Mouse (Mus musculus) cerebellum, adult 11 months (tissue): ENCODE measurements around the gene P2ry1.

Experiments
- DNase-seq: peaks from one replicate; pipeline ENCODE4 v3.0.0; 2022

The P2ry1 gene

GRCm38 (mm10) chr3:61002587-61003501 lies at the start of gene P2ry1:
Gene P2ry1, plus strand, starts transcription at chr3:61002795.
- peak; percentile 22 for DNase-seq

DNA sequence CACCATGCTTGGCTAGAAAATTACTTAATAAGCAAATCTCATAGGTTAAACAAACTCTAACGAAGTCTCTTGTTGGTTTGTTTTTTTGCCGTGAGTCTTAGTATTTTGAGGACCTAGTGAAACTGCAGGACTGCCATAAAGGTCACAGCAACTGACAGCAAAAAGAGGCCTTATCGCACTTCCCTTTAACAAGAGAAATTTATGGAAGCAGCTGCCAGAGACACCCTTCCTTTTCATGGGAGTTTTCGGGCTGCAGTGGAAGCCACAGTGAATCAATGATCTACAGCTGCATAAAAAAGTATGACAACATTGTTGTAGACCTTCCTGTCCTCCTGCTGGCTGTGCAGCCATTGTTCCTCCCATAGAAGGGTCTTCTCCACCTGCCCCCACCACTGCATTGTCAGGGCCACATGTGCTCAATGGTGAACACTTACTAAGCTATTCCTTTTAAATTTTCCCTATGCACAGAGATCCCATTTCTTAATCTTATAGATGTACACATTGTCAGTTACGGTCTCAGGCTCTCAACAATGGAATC lies 49.3 kb upstream of the P2ry1 start:
- no peak for DNase-seq

GRCm38 (mm10) chr3:60954073-60954472 lies 48.5 kb upstream of the P2ry1 start:
- DNase-seq, result no peak

DNA sequence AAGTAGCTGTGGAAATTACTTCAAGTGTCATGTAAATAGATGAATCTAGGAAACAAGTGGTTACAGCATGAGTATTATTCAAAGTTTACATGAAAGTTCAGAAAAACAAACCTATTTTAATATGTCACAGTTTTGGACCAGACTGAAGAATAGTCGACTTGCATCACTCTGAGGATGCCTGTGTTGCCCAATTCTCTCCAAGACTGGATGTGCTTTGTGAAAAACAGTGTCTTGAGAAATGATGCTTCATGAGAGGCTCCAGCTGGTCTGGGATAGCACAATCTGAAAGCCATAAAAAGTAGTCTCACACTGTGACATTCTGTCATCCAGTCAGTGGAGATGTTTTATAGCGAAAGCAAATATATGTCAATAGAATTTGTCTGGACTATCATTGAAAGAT lies 43.8 kb upstream of the P2ry1 start:
- no peak for DNase-seq

- DNase-seq, result no peak
Observed at GRCm38 (mm10) chr3:60965137-60965536, 37.5 kb upstream of the P2ry1 start.

GRCm38 (mm10) chr3:60974944-60975343 lies 27.7 kb upstream of the P2ry1 start:
- no peak for DNase-seq

DNA sequence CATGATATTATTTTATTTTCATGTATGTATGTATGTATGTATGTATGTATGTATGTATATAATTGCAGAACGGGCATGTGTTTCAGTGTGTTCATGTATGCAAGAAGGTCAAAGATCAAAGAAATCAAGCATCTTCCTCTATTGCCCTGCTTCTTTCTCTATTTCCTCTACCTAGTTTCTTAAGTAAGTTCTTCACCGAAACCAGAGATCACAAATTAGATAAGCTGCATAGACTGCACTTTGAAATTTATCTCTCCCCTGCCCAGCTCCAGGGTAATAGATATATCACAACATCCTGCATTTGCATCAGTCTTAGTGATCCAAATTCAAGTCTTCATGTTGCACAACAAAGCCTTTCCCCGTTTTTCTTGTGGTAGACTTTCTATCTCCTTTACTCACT lies 20.5 kb upstream of the P2ry1 start:
- no peak for DNase-seq

DNA sequence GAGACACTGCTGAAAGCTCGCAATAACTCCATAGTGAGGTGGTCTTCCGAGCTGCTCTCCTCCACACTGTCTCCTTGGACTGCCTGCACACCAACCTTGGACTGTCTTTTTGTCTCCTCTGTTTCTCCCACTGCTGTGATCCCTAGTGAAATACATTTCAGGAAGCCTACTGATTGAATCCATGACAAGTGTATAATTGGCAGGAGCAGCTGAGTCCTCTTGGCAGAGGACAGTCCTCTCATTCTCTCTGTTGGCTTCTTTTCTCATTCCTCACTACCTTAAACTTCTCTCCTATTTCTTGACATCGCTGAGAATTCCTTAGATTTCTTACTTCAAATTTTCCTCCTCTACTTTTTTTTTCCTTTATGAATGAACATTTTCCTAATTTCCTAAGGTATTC lies 4.5 kb upstream of the P2ry1 start:
- no peak for DNase-seq

DNA sequence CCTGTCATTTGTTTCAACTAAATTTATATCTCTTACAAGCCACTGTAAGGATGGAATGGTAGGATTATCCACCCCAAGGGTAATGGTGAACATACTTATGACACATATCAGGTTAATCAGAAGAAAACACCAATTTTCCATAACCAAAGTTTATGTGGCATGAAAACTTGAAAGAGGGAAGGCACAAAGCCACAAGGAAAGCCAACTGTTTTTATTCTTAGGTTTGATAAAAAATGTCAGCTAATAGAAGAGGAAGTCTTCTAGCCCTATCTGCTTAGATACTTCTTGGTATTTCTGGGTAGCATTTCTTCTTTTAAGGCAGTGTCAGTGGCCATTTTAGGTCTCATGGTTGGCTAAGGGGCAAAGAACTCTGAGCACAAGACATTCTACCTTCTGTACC lies 2.9 kb upstream of the P2ry1 start:
- DNase-seq, result no peak

DNA sequence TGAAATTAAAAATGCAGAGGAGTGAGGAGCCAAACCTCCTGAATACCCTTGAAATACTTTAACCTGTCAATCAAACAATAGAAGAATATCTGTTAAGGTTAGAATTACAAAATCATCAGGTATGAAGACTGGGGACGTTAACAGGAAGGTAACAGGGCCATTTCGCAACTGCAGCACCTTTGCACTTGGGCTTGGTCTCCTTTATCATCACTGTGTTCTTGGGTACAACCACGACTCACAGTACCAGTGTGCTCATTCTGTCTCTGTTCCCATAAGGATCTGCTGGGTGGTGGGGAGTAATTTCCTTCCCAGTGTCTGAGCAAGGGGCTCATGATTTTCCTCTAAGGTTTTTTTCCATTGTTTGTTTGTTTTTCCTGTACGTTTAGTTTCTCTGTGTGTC lies 1.8 kb upstream of the P2ry1 start:
- no peak for DNase-seq

GRCm38 (mm10) chr3:61001852-61002586 lies 576 bp upstream of the P2ry1 start:
- DNase-seq, result no peak

DNA sequence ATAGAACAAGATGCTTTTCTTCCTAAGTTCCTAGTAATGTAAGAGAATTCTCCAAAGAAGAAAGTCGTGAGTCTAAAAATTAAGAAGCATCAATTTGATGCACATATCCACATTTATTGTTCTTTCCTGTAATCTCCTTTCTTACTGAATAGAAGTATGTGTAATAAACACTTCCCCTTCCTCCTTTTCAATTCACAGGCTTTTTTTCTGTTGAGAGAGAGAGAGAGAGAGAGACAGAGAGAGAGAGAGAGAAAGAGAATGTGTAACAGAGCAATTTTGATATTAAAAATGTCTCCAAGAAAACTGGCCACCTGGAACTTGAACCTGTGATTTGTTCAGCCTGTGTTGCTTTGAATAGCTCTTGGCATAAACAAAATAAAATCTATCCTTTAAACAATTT lies 2.0 kb downstream of the P2ry1 start:
- no peak for DNase-seq

DNA sequence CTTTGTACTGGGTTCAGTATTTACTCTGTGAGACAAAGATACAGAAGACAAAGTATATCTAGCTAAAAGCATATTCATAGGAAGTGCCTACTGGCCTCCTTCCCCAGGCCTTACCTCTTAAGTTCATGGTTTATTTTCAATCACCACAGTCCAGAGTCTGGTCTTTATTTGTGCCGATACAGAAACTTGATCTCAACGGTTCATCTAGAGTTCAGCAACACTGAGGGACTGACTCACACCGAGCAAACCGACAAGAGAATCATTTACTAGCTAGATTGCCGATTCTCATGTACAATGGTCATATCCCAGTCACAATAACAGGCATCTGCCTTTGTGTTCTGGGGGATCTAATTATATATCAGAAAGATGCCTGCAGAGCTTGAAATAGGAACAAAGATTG lies 9.1 kb downstream of the P2ry1 start:
- no peak for DNase-seq

- no peak for DNase-seq
Observed at GRCm38 (mm10) chr3:61012550-61012949, 10.0 kb downstream of the P2ry1 start.

- DNase-seq, result no peak
Observed at GRCm38 (mm10) chr3:61016733-61017132, 14.1 kb downstream of the P2ry1 start.

- no peak for DNase-seq
Observed at GRCm38 (mm10) chr3:61032100-61032499, 29.5 kb downstream of the P2ry1 start.

- no peak for DNase-seq
Observed at GRCm38 (mm10) chr3:61035633-61036032, 33.0 kb downstream of the P2ry1 start.

- DNase-seq, result no peak
Observed at GRCm38 (mm10) chr3:61039916-61040315, 37.3 kb downstream of the P2ry1 start.

GRCm38 (mm10) chr3:61049976-61050672 lies 47.5 kb downstream of the P2ry1 start:
- DNase-seq, result no peak
